Mouse (Mus musculus): ENCODE data around the gene Kif3a. TPM values are rescaled to one million over a fixed set of nuclear protein-coding genes. Genes with fewer than 3 reads are reported as not detected.
A peak's percentile ranks its signal among the peaks of the same experiment; 100 is the strongest.

Kif3a gene
- polyA plus RNA-seq, 1 experiment from 2014 or later, result 363 TPM

DNA sequence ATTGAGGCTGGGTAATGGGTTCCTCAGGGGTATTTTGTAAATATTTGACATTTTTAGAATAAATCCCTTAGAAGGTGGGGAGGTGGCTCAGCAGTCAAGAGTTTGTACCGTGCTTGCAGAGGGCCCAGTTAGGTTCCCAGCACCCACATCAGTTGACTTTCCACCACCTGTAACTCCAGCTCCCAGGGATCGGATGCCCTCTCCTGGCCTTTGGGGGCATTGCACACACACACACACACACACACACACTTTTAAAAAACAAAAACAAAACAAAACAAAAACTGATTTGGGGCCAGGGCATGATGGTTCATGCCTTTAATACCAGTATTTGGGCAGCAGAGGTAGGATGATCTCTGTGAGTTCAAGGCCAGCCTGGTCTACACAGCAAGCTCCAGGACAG is 56.9 kb downstream of the Kif3a start:
- Histone ChIP-seq H3K36me3 (ENCODE audit: control insufficient read depth, insufficient read depth, low read length) (no peaks in the 10 kb centered on the region), H3K9ac (ENCODE audit: low read depth, low read length) (no peak overlapping the region), H3K4me1 (ENCODE audit: control insufficient read depth, insufficient read depth, low read length) (no peaks in the 10 kb centered on the region), H3K9me3 (replicated peaks; ENCODE audit: control insufficient read depth, low read length, poor library complexity, severe bottlenecking) (no peaks in the 10 kb centered on the region), H3K27ac (ENCODE audit: low read length) (no peak overlapping the region), H3K27me3 (ENCODE audit: control insufficient read depth, insufficient read depth, low read depth, low read length) (no peaks in the 10 kb centered on the region), H3K4me3 (ENCODE audit: low read depth, low read length) (no peak overlapping the region), H3K4me2 (ENCODE audit: low read length) (no peak overlapping the region)
- 93% methylated on average over 2 of the region's 2 CpGs for whole genome bisulfite sequencing
- no peak for ATAC-seq

DNA sequence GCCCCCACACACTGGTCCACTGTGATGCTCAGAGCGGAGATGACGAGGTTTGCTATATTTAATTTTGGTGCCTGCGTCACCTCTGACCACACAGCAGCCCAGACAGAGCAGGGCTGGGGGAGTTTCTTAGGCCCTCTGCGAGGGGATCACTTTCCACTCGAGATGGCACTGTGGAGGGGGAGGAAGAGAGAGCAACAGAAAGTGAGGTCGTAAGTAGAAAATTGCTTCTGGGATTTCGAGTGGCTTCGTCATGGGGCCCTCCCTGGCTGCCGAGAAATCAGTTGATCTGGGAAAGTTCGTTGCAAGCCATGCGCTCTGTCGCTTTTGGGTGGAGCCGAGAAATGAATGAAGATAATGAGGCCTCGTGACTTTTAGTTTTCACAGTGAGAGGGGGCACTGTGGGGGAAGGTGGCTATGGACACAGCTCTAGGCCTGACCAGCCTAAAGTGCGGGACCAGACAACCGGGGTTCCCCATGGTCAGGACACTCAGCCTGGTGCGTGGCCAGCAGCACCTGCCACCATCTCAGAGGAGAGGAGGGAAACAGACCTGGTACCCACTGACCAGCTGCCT is 59.7 kb downstream of the Kif3a start:
- no peak for ATAC-seq
- Histone ChIP-seq H3K4me3 (ENCODE audit: low read depth, low read length) (no peak overlapping the region), H3K36me3 (ENCODE audit: control insufficient read depth, insufficient read depth, low read length) (no peaks in the 10 kb centered on the region), H3K4me1 (ENCODE audit: control insufficient read depth, insufficient read depth, low read length) (no peaks in the 10 kb centered on the region), H3K4me2 (ENCODE audit: low read length) (no peak overlapping the region), H3K27ac (ENCODE audit: low read length) (no peak overlapping the region), H3K27me3 (ENCODE audit: control insufficient read depth, insufficient read depth, low read depth, low read length) (no peaks in the 10 kb centered on the region), H3K9me3 (replicated peaks; ENCODE audit: control insufficient read depth, low read length, poor library complexity, severe bottlenecking) (no peaks in the 10 kb centered on the region), H3K9ac (ENCODE audit: low read depth, low read length) (no peak overlapping the region)
- 75% methylated on average over 17 of the region's 17 CpGs for WGBS

DNA sequence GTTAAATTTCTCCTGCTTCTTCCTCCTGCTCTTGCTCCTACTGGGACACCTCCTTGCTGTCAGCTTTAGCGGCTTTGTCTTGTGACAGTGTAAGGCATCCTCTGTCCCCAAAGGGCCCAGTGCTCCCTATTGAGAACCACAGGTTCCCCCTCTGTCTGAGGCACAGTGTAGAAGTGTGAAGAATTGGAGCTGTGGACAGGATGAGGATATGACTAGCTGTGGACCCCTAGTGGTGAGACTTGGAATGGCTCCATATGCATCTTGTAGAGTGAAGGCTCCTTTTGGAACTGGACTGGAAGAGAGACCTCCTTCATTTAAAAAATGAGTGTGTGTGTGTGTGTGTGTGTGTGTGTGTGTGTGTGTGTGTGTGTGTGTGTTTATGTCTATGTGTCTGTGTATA is 60.7 kb downstream of the Kif3a start:
- 0 out of 2 replicates have a peak, but pooled peaks have one; percentile 45 for ATAC-seq
- no peak overlapping the region for H3K4me3 ChIP-seq (ENCODE audit: low read depth, low read length)

DNA sequence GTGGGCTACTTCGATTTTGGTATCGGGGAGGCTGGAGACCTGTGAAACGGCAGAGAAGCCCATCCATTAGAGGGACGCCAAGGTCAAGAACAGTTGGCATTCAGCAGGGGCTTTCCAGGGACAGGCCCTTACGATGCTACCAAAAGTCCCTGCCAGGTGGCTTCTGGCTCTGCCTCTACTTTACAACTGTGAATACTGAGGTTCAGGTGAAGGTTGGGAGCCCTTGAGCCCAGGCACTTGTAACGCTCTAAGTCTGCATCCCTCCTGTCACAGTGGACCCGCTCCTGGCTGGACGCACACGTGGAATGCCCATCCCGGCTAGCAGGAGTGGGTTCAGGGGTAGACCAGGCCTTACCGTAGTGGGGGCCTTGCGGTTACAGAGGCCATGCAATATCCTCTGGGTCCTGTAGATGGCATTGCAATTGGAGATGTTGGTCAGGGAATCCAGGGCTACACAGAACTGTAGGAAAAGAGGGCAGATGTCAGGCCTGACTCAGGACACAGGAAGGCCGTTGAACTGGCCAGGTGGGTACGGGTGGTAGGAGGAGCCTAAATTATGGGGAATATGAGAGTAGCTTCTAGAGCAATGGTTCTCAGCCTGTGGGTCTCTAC is 65.0 kb downstream of the Kif3a start:
- Histone ChIP-seq H3K4me3 (ENCODE audit: low read depth, low read length) (no peak overlapping the region), H3K27me3 (ENCODE audit: control insufficient read depth, insufficient read depth, low read depth, low read length) (peaks cover 12% of the 10 kb centered on the region), H3K9me3 (replicated peaks; ENCODE audit: control insufficient read depth, low read length, poor library complexity, severe bottlenecking) (no peaks in the 10 kb centered on the region), H3K27ac (ENCODE audit: low read length) (no peak overlapping the region), H3K4me2 (ENCODE audit: low read length) (no peak overlapping the region), H3K36me3 (ENCODE audit: control insufficient read depth, insufficient read depth, low read length) (no peaks in the 10 kb centered on the region), H3K4me1 (ENCODE audit: control insufficient read depth, insufficient read depth, low read length) (peaks cover 10% of the 10 kb centered on the region; the same call in 1 of the 2 replicates), H3K9ac (ENCODE audit: low read depth, low read length) (no peak overlapping the region)
- ATAC-seq, result no peak
- WGBS, result 69% methylated on average over 14 of the region's 14 CpGs

More for the DNA sequence above, 60.7 kb downstream of the Kif3a start:
- Histone ChIP-seq H3K36me3 (ENCODE audit: control insufficient read depth, insufficient read depth, low read length) (no peaks in the 10 kb centered on the region), H3K9me3 (replicated peaks; ENCODE audit: control insufficient read depth, low read length, poor library complexity, severe bottlenecking) (no peaks in the 10 kb centered on the region), H3K27ac (ENCODE audit: low read length) (no peak overlapping the region), H3K27me3 (ENCODE audit: control insufficient read depth, insufficient read depth, low read depth, low read length) (no peaks in the 10 kb centered on the region), H3K4me2 (ENCODE audit: low read length) (no peak overlapping the region), H3K9ac (ENCODE audit: low read depth, low read length) (no peak overlapping the region), H3K4me1 (ENCODE audit: control insufficient read depth, insufficient read depth, low read length) (no peaks in the 10 kb centered on the region)
- WGBS, result 4% methylated on average over 1 of the region's 1 CpGs

DNA sequence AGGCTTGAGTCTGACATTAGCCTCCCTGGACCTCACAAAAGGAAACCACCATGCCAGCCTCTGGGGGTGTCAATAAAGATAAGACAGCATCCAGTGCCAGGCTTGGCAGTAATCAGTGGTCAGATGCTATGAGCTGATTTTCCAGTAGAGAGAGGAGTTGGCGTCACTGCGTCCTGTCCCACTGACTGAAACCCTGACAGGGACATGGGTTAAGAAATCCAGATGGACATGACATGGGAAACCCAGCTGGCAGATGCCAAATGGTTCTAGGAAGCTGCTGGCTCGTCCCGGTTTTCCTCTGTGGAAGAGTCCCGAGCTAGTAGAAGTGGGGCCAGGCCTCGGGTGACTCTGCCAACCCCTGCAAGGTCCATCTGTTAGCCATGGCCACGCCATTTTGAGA is 66.5 kb downstream of the Kif3a start:
- 90% methylated on average over 7 of the region's 7 CpGs for WGBS

DNA sequence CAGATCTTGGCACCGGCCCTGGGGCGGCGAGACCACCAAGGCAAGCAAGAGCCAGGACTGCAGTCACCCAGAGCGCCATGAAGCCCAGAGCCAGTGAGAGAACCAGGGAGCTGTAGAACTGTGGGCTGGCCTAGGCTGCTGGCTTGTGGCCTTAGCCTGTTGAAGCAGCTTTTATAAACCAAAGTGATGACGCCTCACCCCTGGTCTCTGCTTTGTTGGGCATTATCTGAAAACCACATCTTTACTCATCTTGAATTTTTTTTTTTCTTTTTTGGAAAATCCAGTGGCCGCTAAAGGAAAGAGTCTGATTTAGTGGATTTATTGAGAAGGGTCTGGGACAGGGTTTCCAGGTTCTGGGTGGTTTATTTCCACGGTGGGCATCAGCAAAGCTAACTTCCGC is 67.4 kb downstream of the Kif3a start, which contains the start of gene Il13:
Gene Il13 (minus strand): TSS at position 147 of the 400 bp plus-strand sequence.
- 93% methylated on average over 8 of the region's 8 CpGs for WGBS
- Histone ChIP-seq H3K4me2 (ENCODE audit: low read length) (no peak within 1 kb of the TSS), H3K4me1 (ENCODE audit: control insufficient read depth, insufficient read depth, low read length) (peaks cover 10% of the 10 kb centered on the region; the same call in 1 of the 2 replicates), H3K4me3 (ENCODE audit: low read depth, low read length) (no peak within 1 kb of the TSS), H3K36me3 (ENCODE audit: control insufficient read depth, insufficient read depth, low read length) (no peaks in the 10 kb centered on the region), H3K9me3 (replicated peaks; ENCODE audit: control insufficient read depth, low read length, poor library complexity, severe bottlenecking) (no peaks in the 10 kb centered on the region), H3K27me3 (ENCODE audit: control insufficient read depth, insufficient read depth, low read depth, low read length) (peaks cover 12% of the 10 kb centered on the region), H3K27ac (ENCODE audit: low read length) (no peak within 1 kb of the TSS), H3K9ac (ENCODE audit: low read depth, low read length) (no peak within 1 kb of the TSS)
- ATAC-seq, result no peak

More for the DNA sequence above, 66.5 kb downstream of the Kif3a start:
- Histone ChIP-seq H3K4me3 (ENCODE audit: low read depth, low read length) (no peak overlapping the region), H3K9ac (ENCODE audit: low read depth, low read length) (no peak overlapping the region), H3K9me3 (replicated peaks; ENCODE audit: control insufficient read depth, low read length, poor library complexity, severe bottlenecking) (no peaks in the 10 kb centered on the region), H3K27ac (ENCODE audit: low read length) (no peak overlapping the region), H3K36me3 (ENCODE audit: control insufficient read depth, insufficient read depth, low read length) (no peaks in the 10 kb centered on the region), H3K27me3 (ENCODE audit: control insufficient read depth, insufficient read depth, low read depth, low read length) (peaks cover 12% of the 10 kb centered on the region), H3K4me2 (ENCODE audit: low read length) (no peak overlapping the region), H3K4me1 (ENCODE audit: control insufficient read depth, insufficient read depth, low read length) (peaks cover 10% of the 10 kb centered on the region; the same call in 1 of the 2 replicates)
- no peak for ATAC-seq

DNA sequence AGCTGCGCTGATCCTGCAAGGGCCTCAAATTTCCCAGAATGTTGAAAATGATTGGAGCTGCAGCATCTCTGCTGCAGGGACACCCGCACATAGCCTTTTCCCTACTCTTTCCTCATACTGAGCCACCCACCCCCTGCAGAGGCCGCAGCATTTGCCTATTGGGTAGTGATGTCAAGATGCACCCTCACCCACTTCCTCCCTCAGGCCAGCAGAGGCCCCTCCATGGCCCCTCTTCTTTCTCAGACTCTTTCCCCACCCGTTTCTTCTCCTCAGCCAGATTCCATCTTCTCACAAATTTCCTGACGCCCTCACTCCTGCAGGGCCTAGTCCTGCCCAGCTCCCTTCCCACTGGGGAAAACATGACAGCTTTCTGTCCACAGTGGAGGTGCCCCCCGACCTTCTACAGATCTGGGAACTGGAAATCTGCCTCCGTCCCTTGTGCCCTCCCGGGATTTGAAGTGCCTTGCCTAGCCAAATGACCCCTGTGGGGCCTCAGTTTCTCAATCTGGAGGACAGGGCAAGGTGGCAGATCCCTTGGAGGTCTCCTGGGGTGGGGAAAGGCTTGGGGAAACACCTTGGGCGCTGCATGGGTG is 68.5 kb downstream of the Kif3a start:
- Histone ChIP-seq H3K4me2 (ENCODE audit: low read length) (peak overlapping the region; percentile 65), H3K4me1 (ENCODE audit: control insufficient read depth, insufficient read depth, low read length) (peaks cover 10% of the 10 kb centered on the region; the same call in 1 of the 2 replicates), H3K9ac (ENCODE audit: low read depth, low read length) (peak overlapping the region; percentile 4), H3K9me3 (replicated peaks; ENCODE audit: control insufficient read depth, low read length, poor library complexity, severe bottlenecking) (no peaks in the 10 kb centered on the region), H3K27me3 (ENCODE audit: control insufficient read depth, insufficient read depth, low read depth, low read length) (peaks cover 12% of the 10 kb centered on the region), H3K36me3 (ENCODE audit: control insufficient read depth, insufficient read depth, low read length) (no peaks in the 10 kb centered on the region), H3K4me3 (ENCODE audit: low read depth, low read length) (peak overlapping the region; percentile 34), H3K27ac (ENCODE audit: low read length) (no peak overlapping the region)
- no peak for ATAC-seq
- 41% methylated on average over 9 of the region's 9 CpGs for WGBS

DNA sequence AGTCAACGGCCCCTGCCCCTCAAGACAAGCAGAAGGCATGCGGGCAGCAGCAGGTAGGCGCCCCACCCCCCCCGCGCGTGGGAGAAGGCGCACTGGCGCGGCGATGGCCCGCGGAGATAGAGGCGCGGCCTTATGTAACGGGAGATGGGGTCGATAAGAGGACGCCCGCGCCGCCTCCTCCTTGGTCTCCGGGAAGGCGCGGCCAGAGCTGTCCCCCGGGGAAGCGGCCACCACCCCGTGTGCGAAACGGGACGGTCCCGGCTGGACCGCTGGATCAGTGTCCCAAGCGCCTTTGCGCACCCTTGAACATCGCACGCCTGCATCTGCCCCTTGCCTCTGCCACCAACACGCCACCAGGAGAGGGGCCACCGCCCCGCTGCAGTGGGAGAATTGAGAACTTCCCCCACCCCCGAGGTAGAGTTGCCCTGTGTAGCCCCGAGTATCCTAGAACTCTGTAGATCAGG is 69.0 kb downstream of the Kif3a start:
- H3K27me3 ChIP-seq (ENCODE audit: control insufficient read depth, insufficient read depth, low read depth, low read length), result peaks cover 12% of the 10 kb centered on the region
- no peak overlapping the region for H3K27ac ChIP-seq (ENCODE audit: low read length)
- no peak for ATAC-seq
- peak overlapping the region; percentile 65 for H3K4me2 ChIP-seq (ENCODE audit: low read length)
- H3K4me1 ChIP-seq (ENCODE audit: control insufficient read depth, insufficient read depth, low read length), result peaks cover 10% of the 10 kb centered on the region; the same call in 1 of the 2 replicates
- H3K9ac ChIP-seq (ENCODE audit: low read depth, low read length), result peak overlapping the region; percentile 4
- no peaks in the 10 kb centered on the region for H3K9me3 ChIP-seq (replicated peaks; ENCODE audit: control insufficient read depth, low read length, poor library complexity, severe bottlenecking)
- 1% methylated on average over 37 of the region's 40 CpGs for WGBS
- no peaks in the 10 kb centered on the region for H3K36me3 ChIP-seq (ENCODE audit: control insufficient read depth, insufficient read depth, low read length)
- H3K4me3 ChIP-seq (ENCODE audit: low read depth, low read length), result peak overlapping the region; percentile 34
